Mouse (Mus musculus) liver, embryonic 13.5 days (tissue): ENCODE measurements at regions not wholly inside any gene's neighbourhood (a gene's known extent, or its start where the extent isn't known, plus 50 kb on each side); places are given as distances from the start of the nearest gene placed in this dataset.

Experiments
- ATAC-seq: fragments of 200-750 bp; cut with Nextera tagmentation; 2 replicates; pipeline ENCODE4 v1.8.0; 2017; ENCODE audit warnings: low read depth, mild to moderate bottlenecking, moderate number of reproducible peaks, moderate library complexity
- DNase-seq: peaks from one replicate; pipeline ENCODE4 v3.0.0; 2022
- H3K27ac ChIP-seq: fragments of 300-500 bp; sonication (generic); 2 replicates; pipeline ENCODE4 v1.5.1; 2015; ENCODE audit warnings: moderate library complexity, mild to moderate bottlenecking, inconsistent platforms
- H3K27me3 ChIP-seq: fragments of 300-500 bp; sonication (generic); 2 replicates; pipeline ENCODE4 v1.6.1; 2015; ENCODE audit warnings: mild to moderate bottlenecking, inconsistent platforms
- H3K36me3 ChIP-seq: fragments of 300-500 bp; sonication (generic); 2 replicates; pipeline ENCODE4 v1.6.1; 2015; ENCODE audit warnings: mild to moderate bottlenecking, inconsistent platforms
- H3K4me1 ChIP-seq: fragments of 300-500 bp; sonication (generic); replicated peaks from 2 replicates; pipeline ENCODE4 v1.6.1; 2015; ENCODE audit warnings: inconsistent platforms
- H3K4me2 ChIP-seq: fragments of 300-500 bp; sonication (generic); 2 replicates; pipeline ENCODE4 v1.6.1; 2015; ENCODE audit warnings: inconsistent platforms, mild to moderate bottlenecking, moderate library complexity
- H3K4me3 ChIP-seq: fragments of 300-500 bp; sonication (generic); replicated peaks from 2 replicates; pipeline ENCODE4 v1.5.1; 2015; ENCODE audit warnings: mild to moderate bottlenecking, inconsistent platforms
- H3K9ac ChIP-seq: fragments of 300-500 bp; sonication (generic); 2 replicates; pipeline ENCODE4 v1.6.1; 2015; ENCODE audit warnings: mild to moderate bottlenecking, inconsistent platforms
- H3K9me3 ChIP-seq: fragments of 300-500 bp; sonication (generic); replicated peaks from 2 replicates; pipeline ENCODE4 v1.6.1; 2016; ENCODE audit warnings: inconsistent platforms
- WGBS: fragments of 180-500 bp; shearing (Covaris S2); methylation state at CpG from one replicate; pipeline ENCODE4 v1.1.7; 2015; ENCODE audit not compliant: insufficient replicate concordance; 5-methylcytosine and 5-hydroxymethylcytosine counted together

DNA sequence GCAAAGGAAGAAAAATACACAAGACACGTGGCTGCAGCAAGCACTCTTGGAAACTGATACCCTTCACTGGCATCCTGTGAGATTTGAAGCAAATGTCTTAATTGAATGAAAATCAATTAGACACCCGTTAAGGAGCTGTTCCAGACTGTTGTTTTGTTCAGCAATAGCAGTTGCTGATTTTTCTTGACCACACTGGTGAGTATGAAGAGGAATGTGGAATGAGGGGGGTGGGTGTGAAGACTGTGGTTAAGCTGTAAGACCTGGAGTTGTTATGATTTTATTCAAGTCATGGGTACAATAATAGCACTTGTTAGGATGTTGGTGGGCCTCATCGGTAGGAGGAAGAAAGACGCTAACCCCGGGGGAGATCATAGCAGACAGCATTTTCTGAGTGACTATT is 58.3 kb upstream of the Cwc22 start:
- DNase-seq (no peak), ATAC-seq (no peak)
- H3K9ac ChIP-seq, result no peak overlapping the region
- H3K4me2 ChIP-seq, result no peak overlapping the region
- no peaks in the 10 kb centered on the region for H3K36me3 ChIP-seq
- 60% methylated on average over 5 of the region's 5 CpGs for WGBS
- H3K4me1 ChIP-seq, result no peaks in the 10 kb centered on the region
- no peaks in the 10 kb centered on the region for H3K9me3 ChIP-seq
- H3K27me3 ChIP-seq, result no peaks in the 10 kb centered on the region
- H3K27ac ChIP-seq, result no peak overlapping the region
- H3K4me3 ChIP-seq, result no peak overlapping the region
